Mouse (Mus musculus) cortical plate, adult 2 months (tissue): ENCODE measurements at regions not wholly inside any gene's neighbourhood (a gene's known extent, or its start where the extent isn't known, plus 50 kb on each side); places are given as distances from the start of the nearest gene placed in this dataset.

Experiments used
- CTCF ChIP-seq: fragments of 200-500 bp; IDR thresholded peaks from 2 replicates; pipeline ENCODE4 v1.5.1; 2011; ENCODE audit warnings: mild to moderate bottlenecking, control low read depth, low read length; ENCODE audit not compliant: insufficient read depth; ENCODE audit errors: extremely low read depth
- POLR2A ChIP-seq: fragments of 200-500 bp; IDR thresholded peaks from 2 replicates; pipeline ENCODE4 v1.6.1; 2011; ENCODE audit warnings: mild to moderate bottlenecking, low read length, control low read depth; ENCODE audit not compliant: insufficient read depth; ENCODE audit errors: extremely low read depth

- TF ChIP-seq CTCF (no peak), POLR2A (no peak)
Measured at GRCm38 (mm10) chr7:114963206-114963605, 219.7 kb downstream of the Insc start.
